Mouse (Mus musculus) liver, embryonic 14.5 days (tissue): ENCODE data around the gene Chst15. TPM values are rescaled to one million over a fixed set of nuclear protein-coding genes. Genes with fewer than 3 reads are reported as not detected.

Experiments used
- ATAC-seq: fragments of 200-750 bp; cut with Nextera tagmentation; 2 replicates; pipeline ENCODE4 v1.8.0; 2017; ENCODE audit warnings: moderate number of reproducible peaks, mild to moderate bottlenecking, moderate library complexity; ENCODE audit not compliant: insufficient read depth
- DNase-seq, 3 experiments: peaks; one replicate each; pipeline ENCODE4 v3.0.0-alpha.2; 2012 to 2013; ENCODE audit warnings: low read depth in 3 of 3, low spot score in 3 of 3
- H3K27ac ChIP-seq: fragments of 300-500 bp; sonication (generic); 2 replicates; pipeline ENCODE4 v1.5.1; 2014; ENCODE audit warnings: moderate library complexity, mild to moderate bottlenecking, control low read depth, inconsistent platforms
- H3K27me3 ChIP-seq: fragments of 300-500 bp; sonication (generic); 2 replicates; pipeline ENCODE4 v1.6.1; 2014; ENCODE audit warnings: mild to moderate bottlenecking, low read length, moderate library complexity; ENCODE audit not compliant: control insufficient read depth, insufficient read depth
- H3K36me3 ChIP-seq: fragments of 300-500 bp; sonication (generic); replicated peaks from 2 replicates; pipeline ENCODE4 v1.6.1; 2014; ENCODE audit warnings: low read depth; ENCODE audit not compliant: control insufficient read depth, insufficient read depth
- H3K4me1 ChIP-seq, 2 experiments: fragments of 200-500 bp in 1 of 2; fragments of 300-500 bp in 1 of 2; sonication (generic) in 1 of 2; replicated peaks; 2 replicates each; pipeline ENCODE4 v1.6.1; 2012 to 2014; ENCODE audit warnings: antibody characterized with exemption in 1 of 2, inconsistent platforms in 1 of 2, low read length in 1 of 2; ENCODE audit not compliant: control insufficient read depth in 2 of 2, insufficient read depth in 2 of 2
- H3K4me2 ChIP-seq: fragments of 300-500 bp; sonication (generic); 2 replicates; pipeline ENCODE4 v1.6.1; 2014; ENCODE audit warnings: low read depth, mild to moderate bottlenecking, control low read depth, moderate library complexity
- H3K4me3 ChIP-seq, 2 experiments: fragments of 200-500 bp in 1 of 2; fragments of 300-500 bp in 1 of 2; sonication (generic) in 1 of 2; 2 replicates each; pipeline ENCODE4 v1.5.1; 2012 to 2014; ENCODE audit warnings: low read depth in 2 of 2, low read length in 2 of 2, mild to moderate bottlenecking in 2 of 2, control low read depth in 1 of 2, inconsistent platforms in 1 of 2, moderate library complexity in 1 of 2; ENCODE audit not compliant: insufficient read depth in 1 of 2
- H3K9ac ChIP-seq: fragments of 300-500 bp; sonication (generic); replicated peaks from 2 replicates; pipeline ENCODE4 v1.6.1; 2014; ENCODE audit warnings: mild to moderate bottlenecking, control low read depth, moderate library complexity
- H3K9me3 ChIP-seq: fragments of 300-500 bp; sonication (generic); 2 replicates; pipeline ENCODE4 v1.6.1; 2016; ENCODE audit warnings: low read length, mixed read lengths; ENCODE audit not compliant: control insufficient read depth
- CTCF ChIP-seq: IDR thresholded peaks from 2 replicates; pipeline ENCODE4 v1.5.1; 2016; ENCODE audit warnings: antibody characterized with exemption, low read depth, control low read depth
- EP300 ChIP-seq: IDR thresholded peaks from 2 replicates; pipeline ENCODE4 v1.6.1; 2016; ENCODE audit warnings: antibody characterized with exemption, low read depth
- WGBS: fragments of 180-500 bp; shearing (Covaris S2); extraction: QIAGEN DNeasy Blood & Tissue Kit; methylation state at CpG from one replicate; pipeline ENCODE4 v1.1.7; 2014; ENCODE audit not compliant: insufficient replicate concordance; 5-methylcytosine and 5-hydroxymethylcytosine counted together
- polyA plus RNA-seq, 2 experiments: library from polyadenylated mRNA; depleted of rRNA in 1 of 2; stranded (reverse) in 1 of 2; unstranded in 1 of 2; fragments of >200 nt; fragmentation: Nextera tagmentation in 1 of 2; extraction: Ambion mirVana in 1 of 2; gene quantifications; 2 replicates each; pipeline versions ENCODE4 v1.2.1 to v1.2.3; 2012 to 2014

Gene Chst15
- polyA plus RNA-seq, 2 experiments, result 2.4 to 2.6 TPM

DNA sequence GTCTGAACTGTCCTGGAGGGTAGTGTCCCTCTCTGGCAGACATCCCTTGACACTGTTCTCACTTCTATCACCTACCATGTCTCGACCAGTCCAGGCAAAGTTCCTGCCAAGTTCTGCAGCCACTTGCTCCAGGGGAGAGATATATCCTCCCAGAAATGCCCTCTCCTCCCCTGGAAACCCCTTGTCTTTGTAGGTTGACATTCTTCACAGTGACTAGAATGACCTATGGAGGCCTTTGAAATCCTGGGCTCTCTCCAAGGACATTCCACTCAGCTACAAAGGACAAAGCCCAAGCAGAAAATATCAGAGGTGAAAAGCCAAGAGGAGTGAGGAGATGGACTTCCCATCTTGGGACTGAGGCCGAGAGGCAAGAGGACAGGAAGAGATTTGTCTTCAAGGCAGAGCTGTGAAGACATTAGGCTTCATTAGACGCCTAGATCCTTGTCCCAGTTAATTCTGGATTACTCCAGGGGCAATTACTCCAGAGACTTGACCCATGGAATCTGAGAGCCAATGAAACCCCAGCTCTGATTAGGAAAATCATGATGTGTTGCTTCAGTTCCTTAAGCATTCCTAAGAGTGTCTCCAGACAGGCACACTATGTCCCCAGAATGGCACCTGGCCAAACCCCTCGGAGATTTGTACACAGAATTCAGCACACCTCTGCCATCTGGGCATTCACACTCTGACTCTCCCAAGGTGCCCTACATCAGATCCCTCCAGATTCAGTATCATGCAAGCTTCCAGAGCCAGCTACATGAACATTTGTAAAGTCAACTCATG lies 20.2 kb downstream of the Chst15 start:
- TF ChIP-seq EP300, result no peak
- TF ChIP-seq CTCF, result no peak
- no peak for DNase-seq
- 46% methylated on average over 4 of the region's 4 CpGs for WGBS

DNA sequence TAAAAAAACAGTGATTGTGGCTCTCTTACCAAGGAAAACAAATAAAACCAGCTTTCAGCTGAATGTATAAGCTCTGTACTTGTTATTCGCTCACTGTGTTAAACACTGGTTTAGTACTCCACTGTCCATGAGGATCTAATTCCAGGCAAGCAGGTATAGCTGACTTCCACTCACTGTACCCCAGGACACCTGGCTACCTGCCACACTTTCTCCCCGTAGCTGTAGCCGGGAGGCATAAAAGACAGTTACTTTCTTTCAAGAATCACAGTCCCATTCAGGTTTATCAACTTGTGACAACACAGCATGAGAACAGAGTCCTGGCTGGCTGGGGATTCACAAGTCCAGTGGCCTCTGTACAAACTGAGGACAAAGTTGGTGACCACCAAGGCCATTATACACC lies 20.9 kb downstream of the Chst15 start:
- Histone ChIP-seq H3K9me3 (no peaks in the 10 kb centered on the region), H3K4me3 (no peak overlapping the region), H3K9ac (no peak overlapping the region), H3K36me3 (no peaks in the 10 kb centered on the region), H3K27ac (no peak overlapping the region), H3K4me1 (no peaks in the 10 kb centered on the region), H3K4me2 (no peak overlapping the region), H3K27me3 (no peaks in the 10 kb centered on the region)
- TF ChIP-seq CTCF, result no peak
- TF ChIP-seq EP300, result no peak
- DNase-seq (no peak), ATAC-seq (no peak)
- 65% methylated on average over 3 of the region's 3 CpGs for WGBS

More for the DNA sequence above, 20.2 kb downstream of the Chst15 start:
- H3K27me3 ChIP-seq, result no peaks in the 10 kb centered on the region
- H3K9ac ChIP-seq, result no peak overlapping the region
- no peak for ATAC-seq
- H3K9me3 ChIP-seq, result no peaks in the 10 kb centered on the region
- H3K36me3 ChIP-seq, result no peaks in the 10 kb centered on the region
- H3K4me2 ChIP-seq, result no peak overlapping the region
- no peaks in the 10 kb centered on the region for H3K4me1 ChIP-seq
- no peak overlapping the region for H3K27ac ChIP-seq
- no peak overlapping the region for H3K4me3 ChIP-seq

DNA sequence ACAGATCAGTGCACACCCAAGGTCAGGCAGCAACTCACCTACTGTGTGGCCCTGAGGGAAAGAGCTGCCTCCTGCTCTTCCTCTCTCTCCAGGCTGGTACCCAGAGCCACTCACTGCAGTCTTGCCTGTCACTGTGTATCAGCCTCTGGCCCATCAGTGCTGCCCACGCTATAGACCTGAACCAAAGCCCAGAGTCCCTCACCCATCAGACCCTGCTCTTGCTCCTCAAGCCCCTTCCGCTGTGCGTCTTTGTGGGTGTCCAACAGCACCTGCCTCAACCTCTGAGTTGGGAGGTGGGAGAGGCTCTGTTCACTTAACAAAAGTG lies 29.7 kb downstream of the Chst15 start:
- Histone ChIP-seq H3K27ac (no peak overlapping the region), H3K4me2 (no peak overlapping the region), H3K4me3 (no peak overlapping the region), H3K4me1 (peaks cover 0 to 15% of the 10 kb centered on the region in 2 experiments; a peak in 2 of 4 replicates), H3K9ac (no peak overlapping the region), H3K36me3 (no peaks in the 10 kb centered on the region), H3K27me3 (no peaks in the 10 kb centered on the region), H3K9me3 (no peaks in the 10 kb centered on the region)
- no peak for TF ChIP-seq CTCF
- WGBS, result 73% methylated on average over 3 of the region's 3 CpGs
- DNase-seq (no peak), ATAC-seq (no peak)

DNA sequence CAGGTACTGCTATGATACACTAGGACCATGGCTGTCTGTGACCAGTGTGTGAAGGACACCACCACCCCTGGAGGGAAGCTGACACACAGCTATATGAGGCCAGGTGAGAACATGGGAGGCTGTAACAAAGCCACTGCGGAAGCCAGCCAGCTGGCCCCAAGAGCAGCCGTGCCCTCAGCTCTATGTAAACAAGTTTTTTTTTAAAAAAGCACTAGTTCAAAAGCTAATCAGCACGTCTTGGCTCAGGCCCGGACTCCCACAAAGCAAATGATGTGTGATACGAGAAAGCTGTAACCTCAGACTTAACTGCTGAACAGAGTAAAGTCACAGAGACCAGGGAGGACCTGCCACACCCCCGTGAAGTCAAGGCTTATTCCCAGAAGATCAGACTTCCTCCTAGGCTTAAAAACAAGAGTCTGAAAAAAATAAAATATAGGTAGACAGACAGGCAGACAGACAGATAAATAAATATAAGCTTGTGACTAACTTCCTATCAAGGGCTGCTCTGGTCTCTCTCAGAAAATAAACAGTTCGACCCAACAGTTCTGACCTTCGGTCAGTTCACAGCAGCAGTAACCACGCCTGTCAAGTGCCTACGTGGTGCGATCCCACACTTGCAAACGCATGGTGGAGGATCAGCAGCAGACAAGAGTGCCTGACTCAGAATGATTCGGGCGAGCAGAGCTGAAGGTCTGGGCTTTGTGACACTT lies 30.2 kb downstream of the Chst15 start:
- DNase-seq (peak in 1 of 3 experiments; percentile 19), ATAC-seq (peak; percentile 33; the same call in 1 of the 2 replicates)
- H3K9ac ChIP-seq, result no peak overlapping the region
- no peak for TF ChIP-seq EP300
- TF ChIP-seq CTCF, result no peak
- WGBS, result 23% methylated on average over 14 of the region's 14 CpGs
- H3K27ac ChIP-seq, result no peak overlapping the region
- no peaks in the 10 kb centered on the region for H3K27me3 ChIP-seq
- peaks cover 0 to 15% of the 10 kb centered on the region in 2 experiments; a peak in 2 of 4 replicates for H3K4me1 ChIP-seq
- H3K4me3 ChIP-seq, result no peak overlapping the region
- H3K36me3 ChIP-seq, result no peaks in the 10 kb centered on the region
- no peak overlapping the region for H3K4me2 ChIP-seq
- no peaks in the 10 kb centered on the region for H3K9me3 ChIP-seq

DNA sequence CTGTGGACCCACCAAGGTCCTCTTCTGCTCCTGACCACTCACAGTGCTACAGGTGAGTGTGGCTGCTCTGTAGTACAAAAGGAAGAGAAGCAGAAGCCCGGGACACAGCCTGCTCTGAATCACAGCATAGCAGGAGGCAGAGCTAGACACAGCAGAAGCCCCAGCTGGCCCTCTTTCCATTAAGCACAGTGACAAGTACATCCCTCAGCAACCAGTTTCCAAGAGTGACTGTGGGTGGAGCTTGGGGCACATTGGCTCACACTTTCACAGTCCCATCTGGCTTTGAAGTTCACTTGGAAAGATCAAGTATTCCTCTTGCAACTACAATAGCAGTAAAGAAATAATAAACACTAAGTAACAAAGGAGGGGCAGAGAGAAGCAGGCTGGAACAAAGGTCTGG lies 32.2 kb downstream of the Chst15 start:
- no peak for TF ChIP-seq CTCF
- TF ChIP-seq EP300, result no peak
- Histone ChIP-seq H3K4me3 (no peak overlapping the region), H3K4me2 (no peak overlapping the region), H3K27ac (no peak overlapping the region), H3K36me3 (no peaks in the 10 kb centered on the region), H3K27me3 (no peaks in the 10 kb centered on the region), H3K4me1 (peaks cover 0 to 15% of the 10 kb centered on the region in 2 experiments; a peak in 2 of 4 replicates), H3K9ac (no peak overlapping the region), H3K9me3 (no peaks in the 10 kb centered on the region)
- DNase-seq (no peak), ATAC-seq (no peak)
- WGBS, result 16% methylated on average over 1 of the region's 1 CpGs
